Mouse (Mus musculus): ENCODE data around the gene Dnah7c.
"Not testable (repeated sequence)": the region's sequence is repeated elsewhere in the genome, so short reads cannot be mapped to it uniquely, and the experiment has no call there.

Gene Dnah7c

DNA sequence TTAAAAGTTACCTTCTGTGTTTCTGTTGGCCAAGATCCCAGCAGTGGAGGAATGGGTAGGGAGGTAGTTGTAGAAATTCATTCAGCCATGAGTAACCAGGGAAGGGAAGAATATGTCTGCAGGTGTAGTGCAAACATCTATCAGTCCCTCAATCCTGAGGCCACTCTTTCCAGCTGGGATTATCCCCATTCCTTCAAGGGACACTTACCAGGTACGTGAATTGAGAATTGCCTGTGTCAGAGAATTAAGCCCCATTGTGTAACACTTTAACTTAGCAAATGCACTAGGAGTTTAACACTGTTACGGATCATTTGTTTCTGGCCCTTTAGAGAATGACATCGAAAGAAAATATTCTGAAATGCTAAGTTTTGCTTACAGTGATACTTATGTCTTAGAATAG is 304.3 kb downstream of the Dnah7c start:
- not testable (repeated sequence) for DNase-seq (ENCODE audit: low read depth)

DNA sequence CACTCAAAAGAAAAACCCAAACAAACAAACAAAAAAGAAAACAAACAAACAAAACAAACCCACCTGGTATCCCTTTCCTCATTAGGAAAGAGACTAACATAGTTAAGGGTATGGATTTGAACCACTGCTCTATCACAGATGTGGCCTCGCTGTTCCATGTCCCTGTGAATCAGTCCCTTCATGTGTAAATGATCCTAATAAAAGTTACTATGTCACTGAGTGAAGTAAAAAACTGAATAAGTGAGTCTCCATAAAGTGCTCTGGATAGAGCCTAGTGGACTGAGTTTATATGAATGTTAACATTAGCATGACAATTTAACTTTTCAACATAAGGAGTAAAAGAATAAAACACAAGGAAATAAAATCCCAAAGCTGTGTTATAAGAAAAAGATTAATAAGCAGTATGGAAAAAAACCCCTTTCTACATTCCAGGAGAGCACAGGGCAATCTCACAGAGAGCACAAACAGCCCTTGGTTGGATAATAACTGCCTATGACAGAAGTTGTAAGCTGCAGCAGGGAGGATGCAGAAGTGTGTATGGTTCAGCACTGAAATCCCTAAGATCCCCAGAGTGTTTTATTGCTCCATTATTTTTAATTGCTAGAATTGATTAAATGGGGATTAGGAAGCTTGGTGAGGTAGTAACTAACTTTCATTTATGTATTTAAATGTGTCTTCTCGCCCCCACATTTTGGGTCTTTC is 308.2 kb downstream of the Dnah7c start:
- DNase-seq (ENCODE audit: low read depth) = not testable (repeated sequence)

GRCm38 (mm10) chr1:46734455-46734854 is 309.1 kb downstream of the Dnah7c start:
- DNase-seq (ENCODE audit: low read depth) = not testable (repeated sequence)

- DNase-seq (ENCODE audit: low read depth) = not testable (repeated sequence)
Measured at GRCm38 (mm10) chr1:46764600-46764999, 339.2 kb downstream of the Dnah7c start.

GRCm38 (mm10) chr1:46769318-46769717 is 343.9 kb downstream of the Dnah7c start:
- peak; percentile 16 for DNase-seq (ENCODE audit: low read depth)

DNA sequence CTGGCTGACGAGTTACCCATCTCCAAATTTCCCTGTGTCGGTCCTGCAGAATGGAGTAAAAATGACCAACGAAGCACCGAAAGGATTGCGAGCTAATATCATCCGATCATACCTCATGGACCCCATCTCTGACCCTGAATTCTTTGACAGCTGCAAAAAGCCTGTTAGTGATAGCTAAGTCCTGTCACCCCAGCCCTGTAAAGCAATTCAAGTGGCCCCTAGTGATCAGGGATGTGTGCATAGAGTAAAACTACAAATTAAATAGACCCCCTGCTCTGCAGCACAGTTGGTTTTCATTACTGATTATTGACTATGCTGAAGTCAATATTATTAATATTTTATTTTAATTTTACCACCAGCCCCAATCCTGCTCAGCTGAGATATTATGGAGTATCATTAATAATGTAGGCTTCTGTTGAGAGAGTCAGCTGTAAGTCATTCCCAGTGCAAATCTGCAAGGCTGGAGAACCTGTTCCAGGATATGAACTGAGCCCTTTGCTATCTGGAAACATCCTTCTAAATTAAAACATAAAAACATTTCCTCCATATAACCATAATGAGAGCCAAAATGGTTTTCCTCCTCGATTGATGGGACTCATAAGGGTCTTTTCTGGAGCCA is 344.8 kb downstream of the Dnah7c start:
- not testable (repeated sequence) for DNase-seq (ENCODE audit: low read depth)

DNA sequence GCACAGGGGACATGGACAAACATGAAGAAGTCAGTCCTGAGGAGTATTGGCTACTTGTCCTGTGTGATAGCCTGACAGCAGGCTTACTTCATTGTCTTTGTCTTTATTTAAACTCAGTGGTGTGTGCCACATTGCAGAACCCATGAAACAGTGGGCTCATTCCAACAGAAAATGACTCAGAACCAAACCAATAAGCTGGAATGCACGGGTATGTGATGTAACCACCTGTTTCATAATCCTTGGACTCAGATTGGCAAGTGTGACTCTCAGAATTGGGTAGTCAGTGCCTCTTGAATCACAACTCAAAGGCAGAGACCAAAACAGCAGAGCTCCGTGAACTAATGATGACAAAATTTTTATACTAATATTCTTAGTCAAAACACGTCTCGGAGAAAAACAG is 356.8 kb downstream of the Dnah7c start:
- DNase-seq (ENCODE audit: low read depth) = not testable (repeated sequence)

GRCm38 (mm10) chr1:46805074-46805473 is 379.7 kb downstream of the Dnah7c start:
- no peak for DNase-seq (ENCODE audit: low read depth)

- DNase-seq (ENCODE audit: low read depth) = not testable (repeated sequence)
Measured at GRCm38 (mm10) chr1:46808630-46809029, 383.2 kb downstream of the Dnah7c start.

- no peak for DNase-seq (ENCODE audit: low read depth)
Measured at GRCm38 (mm10) chr1:46817934-46818333, 392.5 kb downstream of the Dnah7c start.

DNA sequence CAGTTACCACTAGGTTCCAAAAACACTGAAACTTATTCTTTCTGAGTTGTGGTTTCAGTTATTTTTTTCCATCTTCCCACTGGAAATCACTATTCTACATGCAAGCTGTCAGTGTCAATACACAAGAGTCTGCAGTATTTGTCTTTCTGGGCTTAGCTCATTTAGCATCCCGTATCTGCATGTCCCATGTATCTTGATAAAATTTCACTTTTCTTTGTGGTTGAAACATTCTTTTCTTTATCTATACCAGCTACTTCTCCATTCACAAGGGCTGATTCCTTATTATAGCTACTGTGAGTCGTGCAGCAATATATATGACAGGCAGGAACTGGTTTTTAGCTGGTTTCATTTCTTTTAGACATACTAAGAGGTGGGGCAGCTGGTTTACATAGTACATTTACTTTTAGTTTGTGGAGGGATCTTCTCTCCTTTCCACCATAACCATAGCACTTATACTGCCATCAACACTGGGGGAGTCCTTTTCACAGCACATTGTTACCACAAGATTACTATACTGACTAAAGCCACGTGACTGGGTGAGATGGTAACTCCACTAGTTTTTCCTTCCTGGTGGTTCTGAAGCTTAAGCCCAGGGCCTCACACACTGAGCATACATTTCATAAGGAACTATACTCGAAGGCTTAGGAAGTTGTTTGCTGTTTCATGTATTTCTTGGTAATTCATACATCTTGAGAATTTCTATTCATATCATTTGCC is 397.0 kb downstream of the Dnah7c start:
- no peak for DNase-seq (ENCODE audit: low read depth)

- no peak for DNase-seq (ENCODE audit: low read depth)
Measured at GRCm38 (mm10) chr1:46830066-46830843, 404.9 kb downstream of the Dnah7c start.

- no peak for DNase-seq (ENCODE audit: low read depth)
Measured at GRCm38 (mm10) chr1:46831927-46832326, 406.5 kb downstream of the Dnah7c start.

- DNase-seq (ENCODE audit: low read depth) = no peak
Measured at GRCm38 (mm10) chr1:46843406-46843805, 418.0 kb downstream of the Dnah7c start.

DNA sequence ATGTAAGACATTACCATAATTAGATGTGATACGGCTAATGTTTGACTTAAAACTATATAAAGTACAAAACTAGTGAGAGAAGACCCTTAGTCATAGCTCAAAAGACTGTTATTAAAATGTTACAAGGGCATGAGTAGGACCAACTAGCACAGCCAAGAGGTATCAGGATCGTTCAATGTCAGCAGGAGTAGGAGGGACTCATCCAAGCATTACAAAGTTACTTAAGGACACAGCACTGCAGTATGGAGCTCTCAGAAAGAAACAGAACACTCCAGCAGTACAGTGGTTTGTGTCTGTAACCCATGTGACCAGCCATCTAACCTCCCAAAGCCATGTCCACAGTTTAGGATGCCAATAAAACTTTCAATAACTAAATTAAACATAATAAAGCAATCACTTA is 418.9 kb downstream of the Dnah7c start:
- no peak for DNase-seq (ENCODE audit: low read depth)

DNA sequence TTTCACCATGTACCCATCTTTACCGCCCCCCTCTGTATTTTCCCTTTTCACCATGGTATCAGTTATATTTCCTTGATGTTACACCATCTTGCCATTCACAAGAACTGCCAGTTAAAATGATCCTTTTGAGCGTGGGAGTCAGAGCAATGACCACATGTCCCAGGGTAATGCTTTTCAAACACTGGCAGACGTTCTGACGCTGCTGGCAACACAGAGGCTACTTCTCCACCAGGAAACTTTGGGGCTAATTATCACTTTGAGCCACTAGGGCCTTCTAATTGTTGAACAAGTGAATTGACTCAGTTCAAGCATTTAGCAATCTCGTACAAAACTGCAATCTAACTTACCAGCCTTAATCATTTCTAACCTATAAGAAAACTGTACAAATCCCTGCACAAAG is 419.8 kb downstream of the Dnah7c start:
- no peak for DNase-seq (ENCODE audit: low read depth)

GRCm38 (mm10) chr1:46849758-46850157 is 424.4 kb downstream of the Dnah7c start:
- DNase-seq (ENCODE audit: low read depth) = peak; percentile 92

DNA sequence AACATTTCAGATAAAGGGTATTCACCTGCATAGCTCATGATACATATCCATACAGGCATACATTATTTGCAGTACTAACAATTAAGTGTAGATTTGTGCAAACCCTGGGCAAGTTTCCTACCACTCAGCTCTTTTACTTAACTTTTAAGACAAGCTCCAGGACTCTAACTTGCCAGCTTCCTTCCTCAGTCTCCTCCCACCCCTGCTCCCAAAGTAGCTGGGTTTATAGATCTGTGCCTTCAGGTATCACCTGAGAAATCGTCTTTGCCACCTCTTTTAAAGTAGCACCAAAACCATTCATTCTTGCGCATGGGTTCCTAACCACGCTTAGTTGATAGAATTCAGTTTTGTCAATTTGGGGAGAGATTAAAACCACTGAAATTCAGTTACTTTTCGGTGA is 426.2 kb downstream of the Dnah7c start:
- DNase-seq (ENCODE audit: low read depth) = peak; percentile 44

DNA sequence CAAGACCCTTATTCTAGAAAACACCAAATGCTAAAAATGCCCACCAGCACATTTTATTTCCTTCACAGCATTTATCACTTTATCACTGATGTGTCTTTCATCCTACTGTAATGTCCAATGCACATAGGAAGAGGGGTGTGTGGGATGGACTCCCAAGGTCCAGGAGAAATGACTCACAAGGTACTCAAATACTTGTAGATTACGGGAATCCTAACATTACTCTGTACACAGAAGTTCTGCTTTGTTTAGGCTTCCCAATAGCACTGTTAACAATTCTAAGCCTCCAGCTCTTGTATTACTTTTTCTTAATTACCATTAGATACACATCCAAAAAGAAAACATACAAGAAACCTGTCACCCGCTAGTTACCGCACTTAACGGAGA is 426.8 kb downstream of the Dnah7c start:
- DNase-seq (ENCODE audit: low read depth) = no peak

DNA sequence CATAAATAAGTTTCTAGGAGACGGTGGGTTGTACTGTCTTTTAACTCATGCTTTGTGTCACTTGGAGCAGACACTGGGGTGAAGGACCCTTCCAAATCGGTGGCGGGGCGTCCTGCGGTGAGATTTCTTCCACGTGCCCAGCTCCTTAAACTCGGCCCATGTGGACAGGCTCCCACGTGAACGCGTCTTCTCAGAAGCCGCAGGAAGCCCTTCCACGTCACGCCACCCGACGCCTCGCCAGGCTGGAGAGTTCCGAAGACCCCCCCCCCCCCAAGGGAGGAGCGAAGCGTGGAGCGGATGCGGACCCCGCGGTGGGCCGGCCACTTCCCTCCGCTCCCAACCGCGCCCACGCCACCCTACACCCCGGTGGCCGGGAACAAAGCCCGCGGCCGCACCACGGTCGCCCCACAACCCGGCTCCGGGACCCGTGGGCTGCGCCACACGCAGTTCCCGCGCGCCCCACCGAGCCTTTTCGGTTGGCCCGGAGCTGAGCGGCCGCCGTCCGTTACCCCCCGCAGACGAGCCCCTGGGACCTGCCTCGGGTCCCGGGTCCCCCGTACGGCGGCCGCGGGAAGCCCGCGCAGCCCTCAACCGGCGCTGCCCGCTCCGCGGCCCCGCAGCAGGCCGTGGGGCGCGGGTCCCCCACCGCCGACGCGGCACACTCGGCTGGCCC is 427.3 kb downstream of the Dnah7c start:
- peak; percentile 82 for DNase-seq (ENCODE audit: low read depth)

- peak; percentile 98 for DNase-seq (ENCODE audit: low read depth)
Measured at GRCm38 (mm10) chr1:46853317-46854035, 428.1 kb downstream of the Dnah7c start.

Data from induced T-regulatory cell, adult 2 months (primary cell).